Mouse (Mus musculus) activated CD4-positive, CD25-positive, alpha-beta regulatory T cell (primary cell): ENCODE measurements around the gene Gjb4. TPM values are rescaled to one million over a fixed set of nuclear protein-coding genes. Genes with fewer than 3 reads are reported as not detected.

ENCODE experiments used
- polyA plus RNA-seq, 2 experiments: library from polyadenylated mRNA; unstranded; fragments of 100-300 nt; shearing (Covaris generic); gene quantifications; one replicate each; pipeline ENCODE4 v1.2.1; 2017

Gjb4 gene
- not detected for polyA plus RNA-seq

GRCm38 (mm10) chr4:127353951-127354438 is at the start of gene Gjb4:
TSS of gene Gjb4 (minus strand) at chr4:127354081.

GRCm38 (mm10) chr4:127358018-127358417 is 4.1 kb upstream of the Gjb4 start, which contains the start of gene Gjb5:
TSS of gene Gjb5 (minus strand) at chr4:127358181.

GRCm38 (mm10) chr4:127330181-127331100 is 23.4 kb downstream of the Gjb4 start, which contains the start of gene Gjb3:
TSS of gene Gjb3 (minus strand) at chr4:127330844.

GRCm38 (mm10) chr4:127313861-127314260 is 40.0 kb downstream of the Gjb4 start, which contains the start of gene Gja4:
TSS of gene Gja4 (minus strand) at chr4:127314039.

Other genes with a start within 250 kb of the Gjb4 start
- 10 to 100 TPM; 11.8 to 19.7 TPM for gene Tmem35b, start 230.4 kb downstream of the Gjb4 start, polyA plus RNA-seq
- gene Dlgap3, start 184.9 kb downstream of the Gjb4 start, polyA plus RNA-seq: under 1 TPM in 1 of 2 experiments, not detected in 1; 0.12 TPM
- gene Smim12, start 110.3 kb downstream of the Gjb4 start, polyA plus RNA-seq: 10 to 100 TPM; 32.5 to 48.5 TPM
- gene Gja4, start 40.0 kb downstream of the Gjb4 start, polyA plus RNA-seq: under 1 TPM in 1 of 2 experiments, not detected in 1; 0.21 TPM
- gene Gjb3, start 23.2 kb downstream of the Gjb4 start, polyA plus RNA-seq: under 1 TPM in 1 of 2 experiments, not detected in 1; 0.18 TPM
- not detected for gene Gjb5, start 4.1 kb upstream of the Gjb4 start, polyA plus RNA-seq